Mouse (Mus musculus) heart, adult 2 months (tissue): ENCODE results near the gene Plaur. TPM values are rescaled to one million over a fixed set of nuclear protein-coding genes. Genes with fewer than 3 reads are reported as not detected.
A peak's percentile ranks its signal among the peaks of the same experiment; 100 is the strongest.
"Not testable (repeated sequence)": the region's sequence is repeated elsewhere in the genome, so short reads cannot be mapped to it uniquely, and the experiment has no call there.

Source experiments
- DNase-seq, 2 experiments: peaks; one replicate each; pipeline ENCODE4 v3.0.0; 2021
- H3K27ac ChIP-seq: fragments of 200-600 bp; 2 replicates; pipeline ENCODE4 v1.8.1; 2022
- H3K27me3 ChIP-seq: fragments of 200-500 bp; 2 replicates; pipeline ENCODE4 v1.6.1; 2012; ENCODE audit warnings: mild to moderate bottlenecking, low read length, inconsistent platforms, mixed read lengths; ENCODE audit not compliant: control insufficient read depth, insufficient read depth
- H3K36me3 ChIP-seq: fragments of 200-500 bp; 2 replicates; pipeline ENCODE4 v1.6.1; 2012; ENCODE audit warnings: low read length, inconsistent platforms; ENCODE audit not compliant: control insufficient read depth, insufficient read depth
- H3K4me1 ChIP-seq: fragments of 200-500 bp; 2 replicates; pipeline ENCODE4 v1.6.1; 2011; ENCODE audit warnings: low read length; ENCODE audit not compliant: control insufficient read depth, insufficient read depth
- H3K4me3 ChIP-seq: fragments of 200-600 bp; 2 replicates; pipeline ENCODE4 v1.8.1; 2022
- H3K79me2 ChIP-seq: fragments of 200-500 bp; replicated peaks from 2 replicates; pipeline ENCODE4 v1.6.1; 2012; ENCODE audit warnings: mild to moderate bottlenecking, inconsistent platforms, low read length, moderate library complexity, mixed read lengths; ENCODE audit not compliant: control insufficient read depth, insufficient read depth
- H3K9ac ChIP-seq: fragments of 200-500 bp; 2 replicates; pipeline ENCODE4 v1.6.1; 2012; ENCODE audit warnings: low read depth, mild to moderate bottlenecking, control low read depth, inconsistent platforms, low read length, mixed read lengths
- CTCF ChIP-seq: fragments of 200-600 bp; IDR thresholded peaks from 2 replicates; pipeline ENCODE4 v1.8.1; 2022; ENCODE audit warnings: antibody characterized with exemption, mild to moderate bottlenecking, moderate library complexity
- EP300 ChIP-seq: fragments of 200-500 bp; IDR thresholded peaks from 2 replicates; pipeline ENCODE4 v1.6.1; 2011; ENCODE audit warnings: low read depth, low read length, control low read depth; ENCODE audit not compliant: insufficient read depth
- POLR2A ChIP-seq: fragments of 200-500 bp; IDR thresholded peaks from 2 replicates; pipeline ENCODE4 v1.6.1; 2011; ENCODE audit warnings: mild to moderate bottlenecking, low read depth, low read length, control low read depth; ENCODE audit not compliant: insufficient read depth
- WGBS: fragments of 180-500 bp; shearing (Covaris S2); methylation state at CpG from one replicate; pipeline ENCODE4 v1.1.7; 2018; 5-methylcytosine and 5-hydroxymethylcytosine counted together
- intact Hi-C: fragments of 180-260 bp; cut with DNase I; formaldehyde crosslinking; loops from one replicate; pipeline ENCODE4 v1.15.1; 2025
- polyA plus RNA-seq: library from polyadenylated mRNA; depleted of rRNA; stranded (reverse); fragments of >200 nt; gene quantifications from 2 replicates; pipeline ENCODE4 v1.2.3, GENCODE M21; 2012
- total RNA-seq, 2 experiments: library from RNA; stranded (reverse); gene quantifications; 2 replicates each; pipeline ENCODE4 v1.2.3; 2021

Gene Plaur
- total and polyA plus RNA-seq, 3 experiments = 3.3 to 5.0 (median 3.6) TPM

DNA sequence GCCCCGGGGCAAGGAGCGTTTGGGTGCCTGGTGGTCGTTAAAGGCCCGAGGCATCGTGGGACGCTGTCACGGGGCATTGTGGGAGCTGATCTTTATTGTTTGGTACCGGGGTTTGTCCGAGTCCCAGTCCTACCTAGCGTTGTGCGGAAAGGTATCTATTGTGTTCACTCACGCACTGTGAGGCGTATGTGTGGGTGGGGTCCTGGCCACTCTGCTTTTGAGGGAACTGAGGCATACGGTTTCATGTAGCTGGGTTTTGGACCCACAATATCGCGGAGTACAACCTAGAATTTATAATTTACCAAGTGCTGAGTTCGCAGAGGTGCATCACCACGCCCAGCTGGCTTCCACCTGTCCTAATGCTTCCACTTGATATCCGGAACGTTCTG, 45.4 kb downstream of the Plaur start:
- no peak for DNase-seq
- H3K79me2 ChIP-seq = no peaks in the 10 kb centered on the region
- intact Hi-C loops = loop anchor here (1.0 to 5.0 kb wide), 3 partner anchors 23 to 35 kb away; partner anchors contain the start of genes Cadm4 and Irgq

DNA sequence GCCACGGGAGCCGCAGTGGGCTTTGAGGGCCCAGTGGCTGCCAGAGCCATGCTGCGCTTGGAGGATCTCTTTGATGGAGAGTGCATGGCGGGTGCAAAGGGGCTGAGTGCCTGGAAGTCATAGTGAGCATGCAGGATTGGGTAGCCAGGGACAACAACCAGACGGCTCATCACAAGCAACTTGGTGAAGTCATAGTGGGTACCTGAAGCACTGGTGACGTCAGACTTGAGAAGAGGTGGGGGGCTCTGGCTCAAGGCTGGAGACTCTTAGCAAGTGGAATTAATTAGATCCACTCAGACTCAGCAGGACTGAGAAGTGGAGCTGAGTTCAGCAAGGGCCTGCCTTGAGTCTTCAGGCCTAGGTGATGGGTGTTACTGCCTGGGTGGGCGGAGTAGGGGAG, 50.1 kb downstream of the Plaur start, which contains the start of gene AC161166.1:
TSS of gene AC161166.1 (minus strand) at position 101 of the 400 bp plus-strand sequence.
- no peaks in the 10 kb centered on the region for H3K79me2 ChIP-seq
- TF ChIP-seq CTCF (no peak), EP300 (no peak), POLR2A (no peak)
- no peaks in the 10 kb centered on the region for H3K36me3 ChIP-seq
- no peak within 1 kb of the TSS for H3K4me3 ChIP-seq
- no peaks in the 10 kb centered on the region for H3K27me3 ChIP-seq
- intact Hi-C loops = no loop called here
- DNase-seq = no peak
- 0 out of 2 replicates have a peak, but pooled peaks cover 1% of the 10 kb centered on the region for H3K4me1 ChIP-seq
- WGBS = 94% methylated on average over 7 of the region's 7 CpGs
- no peak within 1 kb of the TSS for H3K9ac ChIP-seq
- no peak within 1 kb of the TSS for H3K27ac ChIP-seq

More for the DNA sequence above, 45.4 kb downstream of the Plaur start:
- Histone ChIP-seq H3K4me1 (0 out of 2 replicates have a peak, but pooled peaks cover 1% of the 10 kb centered on the region), H3K27ac (peak overlapping the region; percentile 91), H3K9ac (peak overlapping the region; percentile 95), H3K4me3 (peak overlapping the region; percentile 92), H3K27me3 (no peaks in the 10 kb centered on the region), H3K36me3 (no peaks in the 10 kb centered on the region)
- no peak for TF ChIP-seq EP300
- TF ChIP-seq CTCF = no peak
- no peak for TF ChIP-seq POLR2A
- 2% methylated on average over 20 of the region's 20 CpGs for WGBS

DNA sequence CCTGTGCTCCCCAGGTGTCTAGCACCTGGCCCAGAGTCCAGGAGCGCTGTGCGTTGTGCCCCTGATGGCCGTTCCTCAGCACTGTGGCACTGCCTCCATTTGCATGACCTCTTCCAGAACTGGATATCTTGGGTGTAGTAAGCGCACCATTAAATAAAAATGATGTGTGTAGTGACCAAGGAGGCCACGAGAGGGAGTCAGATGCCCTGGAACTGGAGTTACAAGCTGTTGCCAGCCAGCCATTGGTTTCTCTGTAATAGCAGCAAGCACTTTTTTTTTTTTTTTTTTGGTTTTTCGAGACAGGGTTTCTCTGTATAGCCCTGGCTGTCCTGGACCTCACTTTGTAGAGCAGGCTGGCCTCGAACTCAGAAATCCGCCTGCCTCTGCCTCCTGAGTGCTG, 54.0 kb downstream of the Plaur start:
- 82% methylated on average over 8 of the region's 8 CpGs for WGBS
- peak; percentile 32 for TF ChIP-seq CTCF
- intact Hi-C loops, H3K36me3 ChIP-seq, H3K27me3 ChIP-seq, H3K79me2 ChIP-seq, H3K4me3 ChIP-seq, H3K27ac ChIP-seq, H3K9ac ChIP-seq, H3K4me1 ChIP-seq, DNase-seq: not testable (repeated sequence)

DNA sequence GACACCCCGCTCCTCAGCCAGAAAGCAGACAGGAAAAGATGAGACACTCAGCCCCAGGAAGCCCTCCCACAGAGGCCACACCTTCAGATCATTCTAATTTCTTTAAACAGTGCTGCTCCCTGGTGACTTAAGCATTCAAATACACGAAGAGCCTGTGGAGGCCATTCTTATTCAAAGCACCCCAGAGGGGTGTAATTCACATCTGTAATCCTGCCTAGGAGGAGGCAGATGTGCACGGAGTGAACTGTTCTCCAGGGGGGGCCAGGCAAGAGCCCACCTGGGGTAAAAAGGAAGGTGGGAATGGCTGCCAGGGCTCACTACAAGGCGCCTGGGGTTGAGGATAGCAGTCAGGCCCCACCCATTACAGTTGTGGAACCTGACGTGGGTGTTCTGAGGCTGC, 54.8 kb downstream of the Plaur start:
- no peak for TF ChIP-seq CTCF
- no peak for TF ChIP-seq EP300
- TF ChIP-seq POLR2A = no peak
- no peak overlapping the region for H3K4me3 ChIP-seq
- H3K36me3 ChIP-seq = no peaks in the 10 kb centered on the region
- H3K4me1 ChIP-seq = no peaks in the 10 kb centered on the region
- H3K9ac ChIP-seq = no peak overlapping the region
- no peaks in the 10 kb centered on the region for H3K79me2 ChIP-seq
- intact Hi-C loops = no loop called here
- DNase-seq = no peak
- H3K27ac ChIP-seq = no peak overlapping the region
- H3K27me3 ChIP-seq = no peaks in the 10 kb centered on the region
- 56% methylated on average over 5 of the region's 5 CpGs for WGBS

DNA sequence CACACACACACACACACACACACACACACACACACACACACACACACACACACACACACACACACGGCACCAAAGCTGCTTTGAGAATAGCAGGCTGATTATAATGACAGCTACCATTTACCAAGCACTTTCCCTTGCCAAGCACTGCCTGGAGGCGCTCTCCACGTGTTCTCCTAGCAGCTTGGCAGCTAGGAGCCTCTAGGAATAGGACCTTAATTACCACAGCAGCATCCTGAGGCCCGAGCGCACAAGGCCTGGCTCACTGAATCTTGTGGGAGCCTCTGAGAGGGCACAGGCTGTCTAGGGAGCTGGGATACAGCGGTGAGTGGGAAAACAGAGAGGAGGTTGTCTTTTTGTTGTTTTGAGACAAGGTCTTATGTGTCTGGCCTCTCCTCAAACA, 55.4 kb downstream of the Plaur start:
- DNase-seq = peak in 1 of 2 experiments; percentile 40
- Histone ChIP-seq H3K27me3 (no peaks in the 10 kb centered on the region), H3K79me2 (no peaks in the 10 kb centered on the region), H3K27ac (no peak overlapping the region), H3K4me3 (no peak overlapping the region), H3K4me1 (no peaks in the 10 kb centered on the region), H3K36me3 (no peaks in the 10 kb centered on the region), H3K9ac (no peak overlapping the region)
- intact Hi-C loops = no loop called here
- TF ChIP-seq POLR2A (no peak), CTCF (no peak), EP300 (no peak)
- 60% methylated on average over 6 of the region's 6 CpGs for WGBS

DNA sequence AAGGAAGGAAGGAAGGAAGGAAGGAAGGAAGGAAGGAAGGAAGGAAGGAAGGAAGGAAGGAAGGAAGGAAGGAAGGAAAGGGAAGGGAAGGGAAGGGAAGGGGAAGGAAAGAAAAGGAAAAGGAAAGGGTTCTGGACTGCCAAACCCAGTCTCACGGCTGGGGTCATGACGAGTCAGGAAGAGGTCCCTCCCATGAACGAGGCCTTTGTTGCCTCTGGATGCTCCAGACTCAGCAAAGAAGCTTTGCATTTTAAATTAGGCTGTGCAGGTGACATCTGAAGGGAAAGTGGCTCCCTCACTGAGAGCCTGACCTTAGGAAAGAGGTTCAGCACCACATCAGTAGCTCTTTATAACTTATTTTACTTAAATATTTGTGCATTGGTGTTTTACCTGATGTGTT, 56.8 kb downstream of the Plaur start:
- H3K27me3 ChIP-seq = no peaks in the 10 kb centered on the region
- H3K79me2 ChIP-seq = no peaks in the 10 kb centered on the region
- no peak overlapping the region for H3K4me3 ChIP-seq
- no peak overlapping the region for H3K9ac ChIP-seq
- H3K4me1 ChIP-seq = no peaks in the 10 kb centered on the region
- no peak overlapping the region for H3K27ac ChIP-seq
- intact Hi-C loops = no loop called here
- DNase-seq = no peak
- TF ChIP-seq CTCF = no peak
- no peak for TF ChIP-seq POLR2A
- no peak for TF ChIP-seq EP300
- no peaks in the 10 kb centered on the region for H3K36me3 ChIP-seq
- 56% methylated on average over 3 of the region's 3 CpGs for WGBS

DNA sequence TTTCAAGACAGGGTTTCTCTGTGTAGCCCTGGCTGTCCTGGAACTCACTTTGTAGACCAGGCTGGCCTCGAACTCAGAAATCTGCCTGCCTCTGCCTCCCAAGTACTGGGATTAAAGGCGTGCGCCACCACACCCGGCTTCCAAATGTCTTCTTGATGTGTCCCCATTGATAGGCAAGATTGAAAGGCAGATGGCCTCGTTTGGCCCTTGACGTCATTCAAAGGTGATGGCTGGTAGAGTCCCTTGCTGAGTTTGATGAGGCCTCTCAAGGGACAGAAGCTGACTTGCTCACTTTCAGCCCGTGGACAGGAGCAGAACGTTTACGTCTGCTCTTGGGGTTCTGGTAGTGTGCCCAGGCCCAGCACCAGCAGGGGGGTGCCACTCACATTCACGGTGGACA, 57.8 kb downstream of the Plaur start:
- H3K27ac ChIP-seq, H3K79me2 ChIP-seq, H3K4me3 ChIP-seq, H3K9ac ChIP-seq, H3K4me1 ChIP-seq, H3K36me3 ChIP-seq, intact Hi-C loops, DNase-seq, H3K27me3 ChIP-seq: not testable (repeated sequence)
- WGBS = 90% methylated on average over 10 of the region's 10 CpGs
